Mouse (Mus musculus) forebrain, embryonic 16.5 days (tissue): ENCODE results near the gene Tfb1m. TPM values are rescaled to one million over a fixed set of nuclear protein-coding genes. Genes with fewer than 3 reads are reported as not detected.

ENCODE experiments used
- ATAC-seq: fragments of 200-750 bp; cut with Nextera tagmentation; 2 replicates; pipeline ENCODE4 v1.8.0; 2017; ENCODE audit warnings: mild to moderate bottlenecking, moderate library complexity
- H3K27ac ChIP-seq: fragments of 300-500 bp; sonication (generic); 2 replicates; pipeline ENCODE4 v1.5.1; 2014; ENCODE audit warnings: low read length, control low read depth
- H3K27me3 ChIP-seq: fragments of 300-500 bp; sonication (generic); replicated peaks from 2 replicates; pipeline ENCODE4 v1.6.1; 2014; ENCODE audit warnings: low read length; ENCODE audit not compliant: control insufficient read depth, insufficient read depth
- H3K36me3 ChIP-seq: fragments of 300-500 bp; sonication (generic); 2 replicates; pipeline ENCODE4 v1.6.1; 2014; ENCODE audit not compliant: control insufficient read depth, insufficient read depth
- H3K4me1 ChIP-seq: fragments of 300-500 bp; sonication (generic); replicated peaks from 2 replicates; pipeline ENCODE4 v1.6.1; 2014; ENCODE audit warnings: low read length; ENCODE audit not compliant: control insufficient read depth, insufficient read depth
- H3K4me2 ChIP-seq: fragments of 300-500 bp; sonication (generic); 2 replicates; pipeline ENCODE4 v1.6.1; 2014; ENCODE audit warnings: mild to moderate bottlenecking, low read length, control low read depth
- H3K4me3 ChIP-seq: fragments of 300-500 bp; sonication (generic); replicated peaks from 2 replicates; pipeline ENCODE4 v1.5.1; 2014; ENCODE audit warnings: mild to moderate bottlenecking, low read length, control low read depth
- H3K9ac ChIP-seq: fragments of 300-500 bp; sonication (generic); replicated peaks from 2 replicates; pipeline ENCODE4 v1.6.1; 2014; ENCODE audit warnings: low read depth, low read length, control low read depth
- H3K9me3 ChIP-seq: fragments of 300-500 bp; sonication (generic); 2 replicates; pipeline ENCODE4 v1.6.1; 2016; ENCODE audit warnings: low read length; ENCODE audit not compliant: control insufficient read depth
- WGBS: fragments of 180-500 bp; shearing (Covaris S2); extraction: QIAGEN DNeasy Blood & Tissue Kit; methylation state at CpG from one replicate; pipeline ENCODE4 v1.1.7; 2014; 5-methylcytosine and 5-hydroxymethylcytosine counted together
- polyA plus RNA-seq: library from polyadenylated mRNA; unstranded; fragments of >200 nt; fragmentation: Nextera tagmentation; extraction: Ambion mirVana; gene quantifications from 2 replicates; pipeline ENCODE4 v1.2.1, GENCODE M21; 2015

Tfb1m gene
- polyA plus RNA-seq, 1 experiment from 2014 or later = 13.6 TPM

GRCm38 (mm10) chr17:3556251-3556650, 1.3 kb downstream of the Tfb1m start:
- H3K27ac ChIP-seq = no peak overlapping the region
- no peaks in the 10 kb centered on the region for H3K36me3 ChIP-seq
- peaks cover 10% of the 10 kb centered on the region for H3K4me1 ChIP-seq
- no peak overlapping the region for H3K4me3 ChIP-seq
- no peak overlapping the region for H3K9ac ChIP-seq
- ATAC-seq = no peak
- no peaks in the 10 kb centered on the region for H3K27me3 ChIP-seq
- no peaks in the 10 kb centered on the region for H3K9me3 ChIP-seq
- WGBS = 92% methylated on average over 1 of the region's 1 CpGs
- H3K4me2 ChIP-seq = no peak overlapping the region

- ATAC-seq = no peak
- Histone ChIP-seq H3K4me3 (no peak overlapping the region), H3K27me3 (no peaks in the 10 kb centered on the region), H3K36me3 (no peaks in the 10 kb centered on the region), H3K9me3 (no peaks in the 10 kb centered on the region), H3K4me1 (peaks cover 6% of the 10 kb centered on the region), H3K9ac (no peak overlapping the region), H3K27ac (no peak overlapping the region), H3K4me2 (no peak overlapping the region)
- WGBS = 19% methylated on average over 7 of the region's 7 CpGs
These were observed 9.9 kb downstream of the Tfb1m start for GRCm38 (mm10) chr17:3547725-3548124.

GRCm38 (mm10) chr17:3541033-3541432, 16.5 kb downstream of the Tfb1m start:
- 82% methylated on average over 5 of the region's 5 CpGs for WGBS
- H3K9me3 ChIP-seq = no peaks in the 10 kb centered on the region
- H3K27ac ChIP-seq = no peak overlapping the region
- H3K36me3 ChIP-seq = no peaks in the 10 kb centered on the region
- ATAC-seq = peak; percentile 70
- no peak overlapping the region for H3K4me2 ChIP-seq
- no peaks in the 10 kb centered on the region for H3K27me3 ChIP-seq
- no peak overlapping the region for H3K4me3 ChIP-seq
- no peak overlapping the region for H3K9ac ChIP-seq
- H3K4me1 ChIP-seq = no peaks in the 10 kb centered on the region

GRCm38 (mm10) chr17:3540304-3540703, 17.3 kb downstream of the Tfb1m start:
- H3K9ac ChIP-seq = no peak overlapping the region
- no peaks in the 10 kb centered on the region for H3K9me3 ChIP-seq
- no peaks in the 10 kb centered on the region for H3K4me1 ChIP-seq
- no peak for ATAC-seq
- H3K27me3 ChIP-seq = no peaks in the 10 kb centered on the region
- WGBS = 100% methylated on average over 2 of the region's 2 CpGs
- no peak overlapping the region for H3K4me2 ChIP-seq
- peaks cover 2% of the 10 kb centered on the region; the same call in 1 of the 2 replicates for H3K36me3 ChIP-seq
- peak overlapping the region; percentile 60 for H3K27ac ChIP-seq
- H3K4me3 ChIP-seq = no peak overlapping the region

DNA sequence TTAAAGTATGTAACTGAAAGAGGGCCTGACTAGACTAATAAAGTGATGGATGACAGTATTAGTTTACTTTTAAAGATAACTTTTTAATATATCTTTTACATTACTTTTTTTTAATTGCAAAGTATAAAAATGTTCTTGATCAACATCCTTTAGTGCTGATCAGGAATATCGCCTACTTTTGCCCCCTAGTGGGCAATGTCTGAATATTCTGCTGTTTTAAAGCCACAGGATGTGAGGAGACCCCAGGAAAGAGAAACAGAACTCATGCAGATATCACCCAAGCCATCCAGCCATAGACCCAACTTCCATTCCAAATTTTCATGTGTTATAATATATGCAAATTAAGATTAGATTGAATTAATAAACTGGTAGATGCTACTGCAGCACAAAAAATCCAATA, 24.2 kb downstream of the Tfb1m start:
- WGBS = 18% methylated on average over 1 of the region's 1 CpGs
- peak; percentile 64; the same call in 1 of the 2 replicates for ATAC-seq

GRCm38 (mm10) chr17:3532254-3532653, 25.3 kb downstream of the Tfb1m start, which contains the start of gene Cldn20:
Gene Cldn20, plus strand, starts transcription at chr17:3532554.
- H3K27ac ChIP-seq = no peak within 1 kb of the TSS
- 0 out of 2 replicates have a peak, but pooled peaks cover 3% of the 10 kb centered on the region for H3K4me1 ChIP-seq
- 76% methylated on average over 4 of the region's 4 CpGs for WGBS
- no peak within 1 kb of the TSS for H3K4me3 ChIP-seq
- H3K9ac ChIP-seq = no peak within 1 kb of the TSS
- H3K36me3 ChIP-seq = peaks cover 2% of the 10 kb centered on the region; the same call in 1 of the 2 replicates
- ATAC-seq = no peak
- H3K9me3 ChIP-seq = no peaks in the 10 kb centered on the region
- H3K4me2 ChIP-seq = no peak within 1 kb of the TSS
- H3K27me3 ChIP-seq = no peaks in the 10 kb centered on the region

More for the DNA sequence above, 24.2 kb downstream of the Tfb1m start:
- H3K27ac ChIP-seq = no peak overlapping the region
- H3K9me3 ChIP-seq = no peaks in the 10 kb centered on the region
- H3K4me2 ChIP-seq = no peak overlapping the region
- no peaks in the 10 kb centered on the region for H3K4me1 ChIP-seq
- H3K36me3 ChIP-seq = peaks cover 2% of the 10 kb centered on the region; the same call in 1 of the 2 replicates
- H3K4me3 ChIP-seq = no peak overlapping the region
- H3K9ac ChIP-seq = no peak overlapping the region
- H3K27me3 ChIP-seq = no peaks in the 10 kb centered on the region

- Histone ChIP-seq H3K4me2 (no peak overlapping the region), H3K9me3 (no peaks in the 10 kb centered on the region), H3K36me3 (peaks cover 2% of the 10 kb centered on the region; the same call in 1 of the 2 replicates), H3K27ac (no peak overlapping the region), H3K4me1 (0 out of 2 replicates have a peak, but pooled peaks cover 3% of the 10 kb centered on the region), H3K27me3 (no peaks in the 10 kb centered on the region), H3K9ac (no peak overlapping the region), H3K4me3 (no peak overlapping the region)
- ATAC-seq = no peak
- WGBS = 88% methylated on average over 1 of the region's 1 CpGs
These were observed 25.9 kb downstream of the Tfb1m start for GRCm38 (mm10) chr17:3531641-3532040.

DNA sequence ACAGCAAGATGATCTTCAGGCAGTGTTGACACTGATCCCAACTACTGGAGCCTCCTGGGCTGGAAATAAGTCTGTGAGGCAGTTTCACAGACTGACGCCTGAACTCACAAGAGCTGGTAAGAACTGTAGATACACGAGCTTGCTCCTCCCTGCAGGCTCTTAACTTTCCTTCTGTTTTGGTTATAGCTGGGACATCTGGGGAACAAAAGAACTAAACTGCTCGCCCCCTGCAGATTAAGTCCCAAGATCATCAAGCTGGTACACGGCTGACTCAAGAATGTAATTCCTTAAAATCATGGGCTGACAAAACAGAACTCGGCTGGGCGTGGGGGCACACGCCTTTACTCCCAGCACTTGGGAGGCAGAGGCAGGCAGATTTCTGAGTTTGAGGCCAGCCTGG, 27.0 kb downstream of the Tfb1m start:
- no peaks in the 10 kb centered on the region for H3K27me3 ChIP-seq
- H3K9me3 ChIP-seq = no peaks in the 10 kb centered on the region
- 0 out of 2 replicates have a peak, but pooled peaks cover 3% of the 10 kb centered on the region for H3K4me1 ChIP-seq
- no peak overlapping the region for H3K4me2 ChIP-seq
- ATAC-seq = no peak
- H3K27ac ChIP-seq = no peak overlapping the region
- no peak overlapping the region for H3K4me3 ChIP-seq
- WGBS = 57% methylated on average over 7 of the region's 7 CpGs
- peaks cover under 1% of the 10 kb centered on the region; the same call in 1 of the 2 replicates for H3K36me3 ChIP-seq
- no peak overlapping the region for H3K9ac ChIP-seq

- no peak overlapping the region for H3K9ac ChIP-seq
- WGBS = 52% methylated on average over 3 of the region's 3 CpGs
These were observed 28.1 kb downstream of the Tfb1m start for GRCm38 (mm10) chr17:3529523-3529922.

More at GRCm38 (mm10) chr17:3529523-3529922, 28.1 kb downstream of the Tfb1m start:
- Histone ChIP-seq H3K27ac (no peak overlapping the region), H3K4me1 (0 out of 2 replicates have a peak, but pooled peaks cover 3% of the 10 kb centered on the region), H3K4me3 (no peak overlapping the region), H3K27me3 (no peaks in the 10 kb centered on the region), H3K36me3 (no peaks in the 10 kb centered on the region), H3K4me2 (no peak overlapping the region), H3K9me3 (no peaks in the 10 kb centered on the region)
- ATAC-seq = no peak
